Comparison of ENCODE assay signal across 8 mouse cellular contexts in the genomic region with DNA sequence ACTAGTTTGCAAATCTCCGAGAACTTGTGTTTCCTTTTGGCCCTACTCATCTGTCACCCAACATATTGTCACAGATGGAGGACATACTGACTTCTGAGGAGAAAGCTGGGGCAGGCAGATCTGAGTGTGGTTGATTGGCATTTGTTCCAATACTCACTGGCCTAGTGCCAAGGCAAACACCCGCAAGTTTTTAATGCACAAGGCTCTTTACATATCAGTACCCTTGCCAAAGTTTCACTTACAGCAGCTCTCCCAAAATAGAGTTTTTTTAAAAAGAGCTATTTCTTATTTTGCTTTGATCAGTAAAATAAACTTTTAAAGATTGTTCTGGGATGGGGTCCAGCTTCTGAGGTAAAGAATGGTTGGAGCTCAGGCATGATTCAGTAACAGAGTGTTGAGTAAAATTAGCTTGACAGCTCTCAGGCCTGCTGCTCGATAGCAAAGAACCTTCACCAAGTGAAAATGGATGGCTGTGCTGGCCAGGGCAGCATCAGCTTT.
DNase-seq lines count a peak whose midpoint lies in the region; ATAC-seq and TF ChIP-seq lines count a peak whose summit lies in the region.
"Had no signal": no experiment of that assay in that cellular context is flagged by ENCODE, and none has a peak within 500 bp of the region (broad histone marks: within the 10 kb centered on the region; RNA-seq: fewer than 3 reads in every experiment).

No protein-coding gene starts in this region.

- no peaks in the 10 kb centered on the region for H3K27me3 ChIP-seq in midbrain, embryonic 14.5 days (ENCODE audit: control insufficient read depth, insufficient read depth, low read length)
- no peaks in the 10 kb centered on the region for H3K27me3 ChIP-seq in midbrain, embryonic 16.5 days (ENCODE audit: control insufficient read depth, insufficient read depth, low read depth, low read length)
- H3K27me3 ChIP-seq in forebrain, embryonic 15.5 days, result no peaks in the 10 kb centered on the region
- no peaks in the 10 kb centered on the region for H3K27me3 ChIP-seq in hindbrain, embryonic 15.5 days
- H3K27me3 ChIP-seq in lung, postnatal 0 days (replicated peaks; ENCODE audit: insufficient read depth, low read length), result no peaks in the 10 kb centered on the region
- H3K27me3 ChIP-seq: liver, embryonic 13.5 days had no signal

- no peak overlapping the region for H3K4me2 ChIP-seq in midbrain, embryonic 14.5 days (ENCODE audit: low read length)
- no peak overlapping the region for H3K4me2 ChIP-seq in midbrain, embryonic 16.5 days (ENCODE audit: low read length)
- H3K4me2 ChIP-seq in forebrain, embryonic 15.5 days (replicated peaks), result no peak overlapping the region
- no peak overlapping the region for H3K4me2 ChIP-seq in hindbrain, embryonic 15.5 days
- H3K4me2 ChIP-seq in lung, postnatal 0 days (replicated peaks; ENCODE audit: low read depth, low read length), result no peak overlapping the region
- H3K4me2 ChIP-seq: liver, embryonic 13.5 days had no signal

- H3K4me3 ChIP-seq in midbrain, embryonic 14.5 days (replicated peaks; ENCODE audit: low read depth, low read length), result no peak overlapping the region
- H3K4me3 ChIP-seq in midbrain, embryonic 16.5 days (ENCODE audit: low read depth, low read length), result no peak overlapping the region
- no peak overlapping the region for H3K4me3 ChIP-seq in forebrain, embryonic 15.5 days
- H3K4me3 ChIP-seq in hindbrain, embryonic 15.5 days, result no peak overlapping the region
- no peak overlapping the region for H3K4me3 ChIP-seq in lung, postnatal 0 days (ENCODE audit: low read depth, low read length)
- H3K4me3 ChIP-seq: liver, embryonic 13.5 days had no signal

- 47% methylated on average over 3 of the region's 3 CpGs for WGBS in midbrain, embryonic 14.5 days
- 46% methylated on average over 3 of the region's 3 CpGs for WGBS in midbrain, embryonic 16.5 days
- 14% methylated on average over 3 of the region's 3 CpGs for WGBS in forebrain, embryonic 15.5 days
- WGBS in hindbrain, embryonic 15.5 days, result 43% methylated on average over 3 of the region's 3 CpGs
- WGBS in lung, postnatal 0 days, result 22% methylated on average over 3 of the region's 3 CpGs

- no peaks in the 10 kb centered on the region for H3K36me3 ChIP-seq in midbrain, embryonic 14.5 days (ENCODE audit: control insufficient read depth, insufficient read depth, low read length)
- no peaks in the 10 kb centered on the region for H3K36me3 ChIP-seq in midbrain, embryonic 16.5 days (ENCODE audit: control insufficient read depth, insufficient read depth, low read length)
- H3K36me3 ChIP-seq in forebrain, embryonic 15.5 days, result no peaks in the 10 kb centered on the region
- H3K36me3 ChIP-seq in hindbrain, embryonic 15.5 days, result no peaks in the 10 kb centered on the region
- H3K36me3 ChIP-seq in lung, postnatal 0 days (ENCODE audit: insufficient read depth, low read length), result no peaks in the 10 kb centered on the region

- TF ChIP-seq CTCF in lung, postnatal 0 days (IDR thresholded peaks at IDR 0.05), result no peak

- H3K27ac ChIP-seq in midbrain, embryonic 14.5 days (replicated peaks; ENCODE audit: low read depth, low read length), result no peak overlapping the region
- no peak overlapping the region; the same call in 1 of the 2 replicates for H3K27ac ChIP-seq in midbrain, embryonic 16.5 days (ENCODE audit: low read length)
- peak overlapping the region; percentile 62 for H3K27ac ChIP-seq in forebrain, embryonic 15.5 days (replicated peaks)
- H3K27ac ChIP-seq in hindbrain, embryonic 15.5 days (replicated peaks), result peak overlapping the region; percentile 56
- H3K27ac ChIP-seq in lung, postnatal 0 days (ENCODE audit: low read length), result no peak overlapping the region
- H3K27ac ChIP-seq: liver, embryonic 13.5 days had no signal

- peak; percentile 56 for DNase-seq in midbrain, embryonic 14.5 days
- DNase-seq in lung, postnatal 0 days (ENCODE audit: low spot score), result peak; percentile 50
- no peak for DNase-seq in thymus, postnatal 36 days
- DNase-seq in spleen, postnatal 10 days (ENCODE audit: low spot score in 2 of 2), result no peak
- DNase-seq: liver, embryonic 13.5 days had no signal

- no peak for TF ChIP-seq EP300 in lung, postnatal 0 days (IDR thresholded peaks at IDR 0.05)

- H3K4me1 ChIP-seq in midbrain, embryonic 14.5 days (ENCODE audit: control insufficient read depth, insufficient read depth, low read length), result peaks cover 21% of the 10 kb centered on the region
- H3K4me1 ChIP-seq in midbrain, embryonic 16.5 days (ENCODE audit: control insufficient read depth, insufficient read depth, low read length), result peaks cover 25% of the 10 kb centered on the region
- peaks cover 64% of the 10 kb centered on the region for H3K4me1 ChIP-seq in forebrain, embryonic 15.5 days
- peaks cover 49% of the 10 kb centered on the region for H3K4me1 ChIP-seq in hindbrain, embryonic 15.5 days (replicated peaks)
- H3K4me1 ChIP-seq in lung, postnatal 0 days (ENCODE audit: insufficient read depth, low read depth, low read length), result peaks cover 3% of the 10 kb centered on the region; the same call in 1 of the 2 replicates
- H3K4me1 ChIP-seq: liver, embryonic 13.5 days had no signal

- no peaks in the 10 kb centered on the region for H3K9me3 ChIP-seq in midbrain, embryonic 14.5 days (ENCODE audit: control insufficient read depth, low read length)
- no peaks in the 10 kb centered on the region for H3K9me3 ChIP-seq in midbrain, embryonic 16.5 days (replicated peaks; ENCODE audit: control insufficient read depth, low read length, poor library complexity, severe bottlenecking)
- no peaks in the 10 kb centered on the region for H3K9me3 ChIP-seq in forebrain, embryonic 15.5 days
- no peaks in the 10 kb centered on the region for H3K9me3 ChIP-seq in hindbrain, embryonic 15.5 days
- H3K9me3 ChIP-seq in lung, postnatal 0 days (ENCODE audit: low read length), result no peaks in the 10 kb centered on the region
- H3K9me3 ChIP-seq: liver, embryonic 13.5 days had no signal

- no peak for ATAC-seq in midbrain, embryonic 14.5 days (ENCODE audit: low FRiP score, low TSS enrichment)
- no peak for ATAC-seq in midbrain, embryonic 16.5 days
- ATAC-seq in forebrain, embryonic 15.5 days (replicated peaks), result peak; percentile 71
- ATAC-seq in hindbrain, embryonic 15.5 days (ENCODE audit: low FRiP score, low read depth), result 0 out of 2 replicates have a peak, but pooled peaks have one; percentile 19
- peak; percentile 67 for ATAC-seq in lung, postnatal 0 days

- H3K9ac ChIP-seq in midbrain, embryonic 14.5 days (replicated peaks; ENCODE audit: low read length), result no peak overlapping the region
- no peak overlapping the region for H3K9ac ChIP-seq in midbrain, embryonic 16.5 days (ENCODE audit: low read depth, low read length)
- no peak overlapping the region for H3K9ac ChIP-seq in forebrain, embryonic 15.5 days (replicated peaks)
- H3K9ac ChIP-seq in hindbrain, embryonic 15.5 days, result no peak overlapping the region
- H3K9ac ChIP-seq in lung, postnatal 0 days (replicated peaks; ENCODE audit: low read depth), result no peak overlapping the region
- H3K9ac ChIP-seq: liver, embryonic 13.5 days had no signal

Comparison
In these comparisons a context has a peak if more than half of its experiments do, and no peak if none do; other contexts are left out.
1. ATAC-seq: peak in forebrain, embryonic 15.5 days (single experiment), hindbrain, embryonic 15.5 days (single experiment) and lung, postnatal 0 days (single experiment); none in midbrain, embryonic 14.5 days (single experiment) and midbrain, embryonic 16.5 days (single experiment).
2. DNase-seq: peak in midbrain, embryonic 14.5 days (single experiment) and lung, postnatal 0 days (single experiment); none in thymus, postnatal 36 days (0 of 2) and spleen, postnatal 10 days (0 of 2).
3. H3K27ac ChIP-seq: peak in forebrain, embryonic 15.5 days (single experiment) and hindbrain, embryonic 15.5 days (single experiment); none in midbrain, embryonic 14.5 days (single experiment), midbrain, embryonic 16.5 days (single experiment) and lung, postnatal 0 days (single experiment).